Mouse (Mus musculus) E14TG2a.4 (cell line): ENCODE measurements around the gene Tmem94.
A peak's percentile ranks its signal among the peaks of the same experiment; 100 is the strongest.

Experiments used
- H3K27me3 ChIP-seq: 2 replicates; pipeline ENCODE4 v1.6.1; 2014; ENCODE audit warnings: low read length, control low read depth; ENCODE audit not compliant: insufficient read depth
- H3K36me3 ChIP-seq: 2 replicates; pipeline ENCODE4 v1.6.1; 2014; ENCODE audit warnings: low read length, control low read depth; ENCODE audit not compliant: insufficient read depth
- H3K4me1 ChIP-seq: replicated peaks from 2 replicates; pipeline ENCODE4 v1.6.1; 2014; ENCODE audit warnings: low read depth, low read length, control low read depth
- H3K4me3 ChIP-seq: replicated peaks from 2 replicates; pipeline ENCODE4 v1.5.1; 2014; ENCODE audit warnings: mild to moderate bottlenecking, low read length
- H3K9me3 ChIP-seq: 2 replicates; pipeline ENCODE4 v1.6.1; 2014; ENCODE audit warnings: low read length, control low read depth
- CTCF ChIP-seq: conservative IDR thresholded peaks from 2 replicates; pipeline ENCODE4 v1.5.1; 2014; ENCODE audit warnings: low read length
- NANOG ChIP-seq: IDR thresholded peaks from 2 replicates; pipeline ENCODE4 v1.6.1; 2014; ENCODE audit warnings: borderline replicate concordance, low read length, mixed read lengths
- POU5F1 ChIP-seq: IDR thresholded peaks from 2 replicates; pipeline ENCODE4 v1.6.1; 2014; ENCODE audit warnings: low read length, borderline replicate concordance

The Tmem94 gene

GRCm38 (mm10) chr11:115810377-115810776, 45.1 kb downstream of the Tmem94 start:
- Histone ChIP-seq H3K36me3 (peaks cover 24% of the 10 kb centered on the region), H3K9me3 (no peaks in the 10 kb centered on the region), H3K4me3 (peak overlapping the region; percentile 43), H3K4me1 (peaks cover 78% of the 10 kb centered on the region), H3K27me3 (peaks cover 23% of the 10 kb centered on the region)
- no peak for TF ChIP-seq NANOG
- no peak for TF ChIP-seq CTCF
- no peak for TF ChIP-seq POU5F1

GRCm38 (mm10) chr11:115811381-115812093, 46.3 kb downstream of the Tmem94 start:
- peaks cover 26% of the 10 kb centered on the region for H3K27me3 ChIP-seq

GRCm38 (mm10) chr11:115812095-115812494, 46.9 kb downstream of the Tmem94 start:
- no peak for TF ChIP-seq NANOG
- TF ChIP-seq POU5F1: no peak
- TF ChIP-seq CTCF: no peak
- H3K27me3 ChIP-seq: peaks cover 26% of the 10 kb centered on the region
- peaks cover 36% of the 10 kb centered on the region for H3K36me3 ChIP-seq
- no peaks in the 10 kb centered on the region for H3K9me3 ChIP-seq
- H3K4me1 ChIP-seq: peaks cover 75% of the 10 kb centered on the region
- peak overlapping the region; percentile 97; the same call in 1 of the 2 replicates for H3K4me3 ChIP-seq

More at GRCm38 (mm10) chr11:115811381-115812093, 46.3 kb downstream of the Tmem94 start:
- TF ChIP-seq POU5F1: no peak
- TF ChIP-seq NANOG: no peak
- TF ChIP-seq CTCF: no peak
- Histone ChIP-seq H3K9me3 (no peaks in the 10 kb centered on the region), H3K36me3 (peaks cover 30% of the 10 kb centered on the region), H3K4me1 (peaks cover 80% of the 10 kb centered on the region), H3K4me3 (0 out of 2 replicates have a peak overlapping the region, but pooled peaks have one; percentile 97)

GRCm38 (mm10) chr11:115812533-115813420, 47.5 kb downstream of the Tmem94 start:
- Histone ChIP-seq H3K9me3 (no peaks in the 10 kb centered on the region), H3K36me3 (peaks cover 42% of the 10 kb centered on the region), H3K27me3 (peaks cover 26% of the 10 kb centered on the region), H3K4me1 (peaks cover 68% of the 10 kb centered on the region), H3K4me3 (peak overlapping the region; percentile 97)
- no peak for TF ChIP-seq POU5F1
- TF ChIP-seq CTCF: no peak
- TF ChIP-seq NANOG: no peak

GRCm38 (mm10) chr11:115813507-115814296, 48.5 kb downstream of the Tmem94 start, which contains the start of gene Caskin2:
Gene Caskin2 (minus strand): TSS chr11:115813639.
- H3K9me3 ChIP-seq: no peaks in the 10 kb centered on the region
- TF ChIP-seq NANOG (no peak), CTCF (peak; percentile 74)

GRCm38 (mm10) chr11:115814605-115815450, 49.6 kb downstream of the Tmem94 start, which contains the start of gene Tsen54:
Gene Tsen54 (plus strand): TSS chr11:115814724.
- no peak for TF ChIP-seq POU5F1
- no peak for TF ChIP-seq CTCF
- TF ChIP-seq NANOG: no peak
- H3K36me3 ChIP-seq: peaks cover 58% of the 10 kb centered on the region
- no peaks in the 10 kb centered on the region for H3K9me3 ChIP-seq
- H3K4me1 ChIP-seq: peaks cover 52% of the 10 kb centered on the region
- peaks cover 26% of the 10 kb centered on the region for H3K27me3 ChIP-seq
- H3K4me3 ChIP-seq: peak within 1 kb of the TSS; percentile 97

More at GRCm38 (mm10) chr11:115813507-115814296, 48.5 kb downstream of the Tmem94 start, which contains the start of gene Caskin2:
- Histone ChIP-seq H3K27me3 (peaks cover 26% of the 10 kb centered on the region), H3K4me1 (peaks cover 59% of the 10 kb centered on the region), H3K4me3 (peak within 1 kb of the TSS; percentile 97), H3K36me3 (peaks cover 51% of the 10 kb centered on the region)

- H3K9me3 ChIP-seq: no peaks in the 10 kb centered on the region
- peaks cover 11% of the 10 kb centered on the region for H3K27me3 ChIP-seq
- peaks cover 63% of the 10 kb centered on the region for H3K36me3 ChIP-seq
- peaks cover 45% of the 10 kb centered on the region for H3K4me1 ChIP-seq
- TF ChIP-seq NANOG: no peak
- no peak for TF ChIP-seq POU5F1
- TF ChIP-seq CTCF: no peak
- no peak overlapping the region for H3K4me3 ChIP-seq
Measured at GRCm38 (mm10) chr11:115817331-115817730, 52.1 kb downstream of the Tmem94 start.
